Mouse (Mus musculus): ENCODE results near the gene Thsd4. TPM values are rescaled to one million over a fixed set of nuclear protein-coding genes. Genes with fewer than 3 reads are reported as not detected.

Gene Thsd4
- polyA plus RNA-seq, 1 experiment, result 0.97 TPM

GRCm38 (mm10) chr9:60152990-60153389 is 368.9 kb downstream of the Thsd4 start:
- no peak for TF ChIP-seq POLR2A (IDR thresholded peaks at IDR 0.05; ENCODE audit: borderline replicate concordance, control insufficient read depth, low read depth, low read length)
- no peak for TF ChIP-seq CTCF (IDR thresholded peaks at IDR 0.05; ENCODE audit: control insufficient read depth, insufficient read depth, low read length)
- no peaks in the 10 kb centered on the region for H3K4me1 ChIP-seq (ENCODE audit: control insufficient read depth, insufficient read depth, low read length)
- no peak overlapping the region for H3K27ac ChIP-seq (ENCODE audit: control insufficient read depth, insufficient read depth, low read depth, low read length, poor library complexity)
- WGBS, result 92% methylated on average over 1 of the region's 1 CpGs
- H3K4me3 ChIP-seq (replicated peaks; ENCODE audit: control insufficient read depth, low read depth, low read length), result no peak overlapping the region

- no peak overlapping the region for H3K4me3 ChIP-seq (replicated peaks; ENCODE audit: control insufficient read depth, low read depth, low read length)
- no peaks in the 10 kb centered on the region for H3K4me1 ChIP-seq (ENCODE audit: control insufficient read depth, insufficient read depth, low read length)
- H3K27ac ChIP-seq (ENCODE audit: control insufficient read depth, insufficient read depth, low read depth, low read length, poor library complexity), result no peak overlapping the region
- TF ChIP-seq CTCF (IDR thresholded peaks at IDR 0.05; ENCODE audit: control insufficient read depth, insufficient read depth, low read length), result no peak
- 74% methylated on average over 11 of the region's 11 CpGs for WGBS
Observed at GRCm38 (mm10) chr9:60151897-60152627, 369.8 kb downstream of the Thsd4 start.

- no peak overlapping the region for H3K27ac ChIP-seq (ENCODE audit: control insufficient read depth, insufficient read depth, low read depth, low read length, poor library complexity)
- no peak for TF ChIP-seq CTCF (IDR thresholded peaks at IDR 0.05; ENCODE audit: control insufficient read depth, insufficient read depth, low read length)
- no peak for TF ChIP-seq POLR2A (IDR thresholded peaks at IDR 0.05; ENCODE audit: borderline replicate concordance, control insufficient read depth, low read depth, low read length)
- H3K4me3 ChIP-seq (replicated peaks; ENCODE audit: control insufficient read depth, low read depth, low read length), result no peak overlapping the region
- H3K4me1 ChIP-seq (ENCODE audit: control insufficient read depth, insufficient read depth, low read length), result no peaks in the 10 kb centered on the region
- WGBS, result 61% methylated on average over 1 of the region's 1 CpGs
Observed at GRCm38 (mm10) chr9:60150511-60150910, 371.3 kb downstream of the Thsd4 start.

- H3K4me1 ChIP-seq (ENCODE audit: control insufficient read depth, insufficient read depth, low read length), result no peaks in the 10 kb centered on the region
- TF ChIP-seq CTCF (IDR thresholded peaks at IDR 0.05; ENCODE audit: control insufficient read depth, insufficient read depth, low read length) (no peak), POLR2A (IDR thresholded peaks at IDR 0.05; ENCODE audit: borderline replicate concordance, control insufficient read depth, low read depth, low read length) (no peak)
Observed at GRCm38 (mm10) chr9:60148988-60149387, 372.9 kb downstream of the Thsd4 start.

GRCm38 (mm10) chr9:60147401-60147800 is 374.4 kb downstream of the Thsd4 start:
- Histone ChIP-seq H3K4me1 (ENCODE audit: control insufficient read depth, insufficient read depth, low read length) (no peaks in the 10 kb centered on the region), H3K27ac (ENCODE audit: control insufficient read depth, insufficient read depth, low read depth, low read length, poor library complexity) (no peak overlapping the region), H3K4me3 (replicated peaks; ENCODE audit: control insufficient read depth, low read depth, low read length) (no peak overlapping the region)
- 74% methylated on average over 4 of the region's 4 CpGs for WGBS
- no peak for TF ChIP-seq CTCF (IDR thresholded peaks at IDR 0.05; ENCODE audit: control insufficient read depth, insufficient read depth, low read length)
- no peak for TF ChIP-seq POLR2A (IDR thresholded peaks at IDR 0.05; ENCODE audit: borderline replicate concordance, control insufficient read depth, low read depth, low read length)

More at GRCm38 (mm10) chr9:60148988-60149387, 372.9 kb downstream of the Thsd4 start:
- WGBS, result 82% methylated on average over 7 of the region's 7 CpGs
- no peak overlapping the region for H3K27ac ChIP-seq (ENCODE audit: control insufficient read depth, insufficient read depth, low read depth, low read length, poor library complexity)
- H3K4me3 ChIP-seq (replicated peaks; ENCODE audit: control insufficient read depth, low read depth, low read length), result no peak overlapping the region

GRCm38 (mm10) chr9:60143816-60144215 is 378.0 kb downstream of the Thsd4 start:
- WGBS, result 86% methylated on average over 6 of the region's 6 CpGs
- no peak overlapping the region for H3K27ac ChIP-seq (ENCODE audit: control insufficient read depth, insufficient read depth, low read depth, low read length, poor library complexity)

GRCm38 (mm10) chr9:60141081-60141514 is 380.7 kb downstream of the Thsd4 start:
- Histone ChIP-seq H3K4me1 (ENCODE audit: control insufficient read depth, insufficient read depth, low read length) (no peaks in the 10 kb centered on the region), H3K27ac (ENCODE audit: control insufficient read depth, insufficient read depth, low read depth, low read length, poor library complexity) (no peak overlapping the region), H3K4me3 (replicated peaks; ENCODE audit: control insufficient read depth, low read depth, low read length) (no peak overlapping the region)
- 75% methylated on average over 7 of the region's 7 CpGs for WGBS
- TF ChIP-seq POLR2A (IDR thresholded peaks at IDR 0.05; ENCODE audit: borderline replicate concordance, control insufficient read depth, low read depth, low read length) (no peak), CTCF (IDR thresholded peaks at IDR 0.05; ENCODE audit: control insufficient read depth, insufficient read depth, low read length) (no peak)

More at GRCm38 (mm10) chr9:60143816-60144215, 378.0 kb downstream of the Thsd4 start:
- no peak for TF ChIP-seq CTCF (IDR thresholded peaks at IDR 0.05; ENCODE audit: control insufficient read depth, insufficient read depth, low read length)
- TF ChIP-seq POLR2A (IDR thresholded peaks at IDR 0.05; ENCODE audit: borderline replicate concordance, control insufficient read depth, low read depth, low read length), result no peak
- no peak overlapping the region for H3K4me3 ChIP-seq (replicated peaks; ENCODE audit: control insufficient read depth, low read depth, low read length)
- H3K4me1 ChIP-seq (ENCODE audit: control insufficient read depth, insufficient read depth, low read length), result no peaks in the 10 kb centered on the region

- TF ChIP-seq CTCF (IDR thresholded peaks at IDR 0.05; ENCODE audit: control insufficient read depth, insufficient read depth, low read length) (no peak), POLR2A (IDR thresholded peaks at IDR 0.05; ENCODE audit: borderline replicate concordance, control insufficient read depth, low read depth, low read length) (no peak)
- Histone ChIP-seq H3K27ac (ENCODE audit: control insufficient read depth, insufficient read depth, low read depth, low read length, poor library complexity) (no peak overlapping the region), H3K4me1 (ENCODE audit: control insufficient read depth, insufficient read depth, low read length) (no peaks in the 10 kb centered on the region), H3K4me3 (replicated peaks; ENCODE audit: control insufficient read depth, low read depth, low read length) (no peak overlapping the region)
- WGBS, result 69% methylated on average over 6 of the region's 6 CpGs
Observed at GRCm38 (mm10) chr9:60140411-60140810, 381.4 kb downstream of the Thsd4 start.
